Mouse (Mus musculus) neutrophil, adult 59 days (primary cell): ENCODE data around the gene Capn7. TPM values are rescaled to one million over a fixed set of nuclear protein-coding genes. Genes with fewer than 3 reads are reported as not detected.

Source experiments
- total RNA-seq, 2 experiments: library from RNA; stranded (reverse); gene quantifications; 1 replicate in 1 of 2; 2 replicates in 1 of 2; pipeline ENCODE4 v1.2.4; 2023

The Capn7 gene
- total RNA-seq = 10 to 100 TPM; 23.3 to 27.4 TPM

DNA sequence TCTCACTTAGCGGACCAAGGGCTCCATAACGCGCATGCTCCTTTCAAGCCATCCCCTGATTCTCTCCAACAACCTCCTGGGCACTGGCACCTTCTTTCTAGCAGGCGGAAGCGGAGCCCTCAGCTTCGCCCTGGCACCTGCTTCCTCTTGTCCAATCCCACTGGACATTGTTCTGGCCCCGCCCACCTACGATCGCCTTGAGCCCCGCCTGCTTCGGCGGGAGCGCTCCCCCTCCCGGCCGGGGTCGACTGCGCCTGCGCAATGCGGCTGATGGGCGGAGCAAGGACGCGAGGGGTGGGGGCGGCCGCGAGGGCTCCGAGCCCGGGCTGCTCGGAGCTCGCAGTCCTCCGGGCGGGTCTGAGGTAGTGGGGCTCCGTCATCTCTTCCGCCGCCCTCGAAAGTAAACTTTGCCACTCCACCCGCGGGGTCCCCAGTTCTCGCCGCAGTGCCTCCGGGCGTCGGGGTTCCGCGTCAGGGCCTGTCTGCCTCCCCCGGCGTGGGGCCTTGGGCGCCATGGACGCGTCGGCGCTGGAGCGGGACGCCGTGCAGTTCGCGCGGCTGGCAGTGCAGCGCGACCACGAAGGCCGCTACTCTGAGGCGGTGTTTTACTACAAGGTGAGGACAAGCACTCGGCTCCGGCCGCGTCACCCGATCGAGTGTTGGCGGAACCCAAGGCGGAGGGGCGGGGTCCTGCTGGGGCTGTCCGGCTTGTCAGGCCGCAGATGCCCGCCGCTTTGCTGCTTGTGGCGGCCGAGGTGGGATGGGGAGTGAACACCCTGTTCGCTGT is at the start of gene Capn7:
Capn7 (plus strand) TSS at position 270 of the 787 bp plus-strand sequence.

GRCm38 (mm10) chr14:31323849-31324792 is 12.3 kb upstream of the Capn7 start, which contains the start of gene Dnah1:
Dnah1 (minus strand) TSS chr14:31323896.

Other genes starting within 250 kb of the Capn7 start
- 10 to 100 TPM; 54.9 to 59.6 TPM for gene Smim4, start 207.7 kb upstream of the Capn7 start, total RNA-seq
- gene Nt5dc2, start 205.6 kb upstream of the Capn7 start, total RNA-seq = 10 to 100 TPM; 11.4 to 13.3 TPM
- 1 to 10 TPM; 2.2 to 6.0 TPM for gene Stab1, start 168.0 kb upstream of the Capn7 start, total RNA-seq
- under 1 TPM; 0.75 to 0.87 TPM for gene Tnnc1, start 128.3 kb upstream of the Capn7 start, total RNA-seq
- gene Nisch, start 119.7 kb upstream of the Capn7 start, total RNA-seq = 100 to 1,000 TPM; 288 to 309 TPM
- gene Sema3g, start 118.8 kb upstream of the Capn7 start, total RNA-seq = under 1 TPM; 0.24 to 0.60 TPM
- 1 to 10 TPM; 6.6 to 7.2 TPM for gene Phf7, start 85.3 kb upstream of the Capn7 start, total RNA-seq
- gene Bap1, start 85.2 kb upstream of the Capn7 start, total RNA-seq = 10 to 100 TPM; 63.9 to 66.0 TPM
- not detected for gene Dnah1, start 12.7 kb upstream of the Capn7 start, total RNA-seq
- 100 to 1,000 TPM in 1 of 2 experiments, 10 to 100 TPM in 1; 98.4 to 110 TPM for gene Sh3bp5, start 99.4 kb downstream of the Capn7 start, total RNA-seq
- 10 to 100 TPM; 29.4 to 29.6 TPM for gene Eaf1, start 157.8 kb downstream of the Capn7 start, total RNA-seq
- 10 to 100 TPM; 44.4 to 48.0 TPM for gene Mettl6, start 158.4 kb downstream of the Capn7 start, total RNA-seq